Mouse (Mus musculus) ES-Bruce4 (cell line): ENCODE measurements at regions not wholly inside any gene's neighbourhood (a gene's known extent, or its start where the extent isn't known, plus 50 kb on each side); places are given as distances from the start of the nearest gene placed in this dataset.

Experiments
- CTCF ChIP-seq: IDR thresholded peaks from one replicate; pipeline ENCODE4 v1.8.1; 2011; ENCODE audit warnings: low read depth, low read length
- EP300 ChIP-seq: IDR thresholded peaks from 2 replicates; pipeline ENCODE4 v1.6.1; 2011; ENCODE audit warnings: low read depth, low read length; ENCODE audit not compliant: insufficient read depth
- POLR2A ChIP-seq: IDR thresholded peaks from one replicate; pipeline ENCODE4 v1.8.1; 2011; ENCODE audit warnings: low read length; ENCODE audit not compliant: insufficient read depth

DNA sequence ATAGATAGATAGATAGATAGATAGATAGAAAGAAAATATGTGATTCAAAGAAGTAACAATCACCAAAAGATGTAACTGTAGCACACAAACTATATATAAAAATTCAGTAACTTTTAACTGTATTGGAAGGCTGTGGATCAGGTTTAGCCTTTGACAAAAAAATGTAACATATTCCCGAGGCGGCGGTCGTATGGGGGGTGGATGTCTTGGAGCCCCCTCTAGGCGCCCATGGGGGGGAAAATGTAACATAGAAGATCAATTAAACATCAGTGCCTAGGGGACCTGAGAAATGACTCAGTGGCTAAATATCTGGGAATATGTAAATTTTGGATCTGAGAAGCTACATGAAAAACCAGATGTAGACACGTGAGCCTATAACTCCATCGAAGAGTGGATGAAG, 847.2 kb downstream of the Car8 start:
- TF ChIP-seq CTCF, result no peak
- TF ChIP-seq POLR2A, result no peak
- TF ChIP-seq EP300, result no peak
